Mouse (Mus musculus) midbrain, postnatal 0 days (tissue): ENCODE measurements at regions not wholly inside any gene's neighbourhood (a gene's known extent, or its start where the extent isn't known, plus 50 kb on each side); places are given as distances from the start of the nearest gene placed in this dataset.

ENCODE experiments used
- ATAC-seq: fragments of 200-750 bp; cut with Nextera tagmentation; 2 replicates; pipeline ENCODE4 v1.8.0; 2017; ENCODE audit warnings: moderate number of reproducible peaks, mild to moderate bottlenecking, moderate TSS enrichment, moderate library complexity; ENCODE audit not compliant: low FRiP score
- DNase-seq: peaks from one replicate; pipeline ENCODE4 v3.0.0-alpha.2; 2015; ENCODE audit warnings: low spot score
- H3K27ac ChIP-seq: fragments of 300-500 bp; sonication (generic); 2 replicates; pipeline ENCODE4 v1.5.1; 2014; ENCODE audit warnings: low read depth, mild to moderate bottlenecking, low read length, mixed read lengths
- H3K27me3 ChIP-seq: fragments of 300-500 bp; sonication (generic); 2 replicates; pipeline ENCODE4 v1.6.1; 2014; ENCODE audit warnings: low read length, control low read depth, mixed read lengths; ENCODE audit not compliant: insufficient read depth
- H3K36me3 ChIP-seq: fragments of 300-500 bp; sonication (generic); 2 replicates; pipeline ENCODE4 v1.6.1; 2014; ENCODE audit warnings: low read length, control low read depth, mixed read lengths; ENCODE audit not compliant: insufficient read depth
- H3K4me1 ChIP-seq: fragments of 300-500 bp; sonication (generic); 2 replicates; pipeline ENCODE4 v1.6.1; 2014; ENCODE audit warnings: mild to moderate bottlenecking, control low read depth, antibody characterized with exemption, low read length, mixed read lengths; ENCODE audit not compliant: insufficient read depth
- H3K4me2 ChIP-seq: fragments of 300-500 bp; sonication (generic); 2 replicates; pipeline ENCODE4 v1.6.1; 2014; ENCODE audit warnings: low read depth, mild to moderate bottlenecking, low read length, mixed read lengths; ENCODE audit not compliant: poor library complexity, severe bottlenecking
- H3K4me3 ChIP-seq: fragments of 300-500 bp; sonication (generic); 2 replicates; pipeline ENCODE4 v1.5.1; 2014; ENCODE audit warnings: low read depth, mild to moderate bottlenecking, low read length, moderate library complexity
- H3K9ac ChIP-seq: fragments of 300-500 bp; sonication (generic); replicated peaks from 2 replicates; pipeline ENCODE4 v1.6.1; 2014; ENCODE audit warnings: mild to moderate bottlenecking, low read length, moderate library complexity, mixed read lengths; ENCODE audit not compliant: poor library complexity, severe bottlenecking
- H3K9me3 ChIP-seq: fragments of 300-500 bp; sonication (generic); 2 replicates; pipeline ENCODE4 v1.6.1; 2016; ENCODE audit warnings: low read length, control low read depth
- CTCF ChIP-seq: IDR thresholded peaks from 2 replicates; pipeline ENCODE4 v1.5.1; 2016; ENCODE audit warnings: antibody characterized with exemption, mild to moderate bottlenecking
- WGBS: fragments of 180-500 bp; shearing (Covaris S2); extraction: QIAGEN DNeasy Blood & Tissue Kit; methylation state at CpG from one replicate; pipeline ENCODE4 v1.1.7; 2014; 5-methylcytosine and 5-hydroxymethylcytosine counted together

DNA sequence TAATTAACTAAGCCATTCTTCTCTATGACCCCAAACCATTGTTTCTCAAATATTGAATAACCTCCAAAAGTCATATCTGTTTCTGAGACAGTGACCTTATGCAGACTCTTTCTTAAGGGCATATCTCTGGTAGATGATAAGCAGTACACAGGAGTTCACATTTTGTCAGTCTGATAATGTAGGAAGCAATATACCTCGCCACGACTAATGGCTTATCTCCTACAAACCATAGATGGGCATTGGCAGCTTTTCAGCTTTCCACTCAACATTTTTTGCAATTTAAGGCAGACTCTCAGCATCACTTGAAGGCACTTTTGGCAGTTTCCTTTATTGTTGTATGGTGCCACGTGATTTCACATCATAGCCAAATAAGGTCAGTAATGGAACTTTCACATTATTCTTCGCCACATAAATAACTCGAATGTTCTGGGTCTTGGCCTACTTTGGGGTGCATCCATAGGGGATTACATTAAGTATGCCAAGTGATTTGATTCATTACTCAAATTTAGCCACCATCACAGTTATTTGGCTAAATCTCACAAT lies 232.7 kb upstream of the Dpyd start:
- DNase-seq (no peak), ATAC-seq (no peak)
- Histone ChIP-seq H3K4me2 (no peak overlapping the region), H3K27ac (no peak overlapping the region), H3K4me1 (no peaks in the 10 kb centered on the region), H3K36me3 (no peaks in the 10 kb centered on the region), H3K9ac (no peak overlapping the region), H3K4me3 (no peak overlapping the region), H3K9me3 (no peaks in the 10 kb centered on the region), H3K27me3 (no peaks in the 10 kb centered on the region)
- TF ChIP-seq CTCF, result no peak
- WGBS, result 89% methylated on average over 5 of the region's 5 CpGs

- no peak for ATAC-seq
- no peak overlapping the region for H3K9ac ChIP-seq
- DNase-seq, result no peak
- 76% methylated on average over 2 of the region's 2 CpGs for WGBS
- TF ChIP-seq CTCF, result no peak
- H3K36me3 ChIP-seq, result no peaks in the 10 kb centered on the region
- no peaks in the 10 kb centered on the region for H3K27me3 ChIP-seq
- H3K9me3 ChIP-seq, result no peaks in the 10 kb centered on the region
- H3K4me1 ChIP-seq, result no peaks in the 10 kb centered on the region
- H3K4me2 ChIP-seq, result no peak overlapping the region
- H3K4me3 ChIP-seq, result no peak overlapping the region
- no peak overlapping the region for H3K27ac ChIP-seq
Measured at GRCm38 (mm10) chr3:118331559-118331958, 230.4 kb upstream of the Dpyd start.

DNA sequence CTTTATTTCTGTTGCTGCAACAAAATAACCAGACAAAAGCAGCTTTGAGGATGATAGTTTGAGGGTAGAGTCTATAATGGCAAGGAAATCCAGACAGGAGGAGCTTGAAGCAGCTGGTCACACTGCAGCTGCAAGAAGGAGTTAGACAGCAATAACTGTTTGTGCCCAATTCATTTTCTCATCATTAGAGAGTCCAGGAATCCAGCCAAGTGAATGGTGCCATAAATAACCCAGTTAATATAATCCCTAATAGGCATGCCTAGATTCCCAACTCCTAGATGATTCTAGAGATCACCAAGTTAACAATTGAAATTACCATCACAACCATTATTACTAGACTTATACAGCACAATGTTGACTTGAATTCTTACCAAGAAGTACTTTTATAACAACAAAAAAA lies 223.2 kb upstream of the Dpyd start:
- no peaks in the 10 kb centered on the region for H3K36me3 ChIP-seq
- H3K27ac ChIP-seq, result no peak overlapping the region
- no peak for DNase-seq
- H3K9me3 ChIP-seq, result no peaks in the 10 kb centered on the region
- ATAC-seq, result no peak
- H3K4me1 ChIP-seq, result no peaks in the 10 kb centered on the region
- no peak overlapping the region for H3K9ac ChIP-seq
- no peak overlapping the region for H3K4me3 ChIP-seq
- no peak for TF ChIP-seq CTCF
- no peaks in the 10 kb centered on the region for H3K27me3 ChIP-seq
- no peak overlapping the region for H3K4me2 ChIP-seq

GRCm38 (mm10) chr3:118361741-118362141 lies 200.2 kb upstream of the Dpyd start:
- Histone ChIP-seq H3K9ac (no peak overlapping the region), H3K9me3 (no peaks in the 10 kb centered on the region), H3K27ac (no peak overlapping the region), H3K36me3 (no peaks in the 10 kb centered on the region), H3K4me2 (no peak overlapping the region), H3K27me3 (no peaks in the 10 kb centered on the region), H3K4me1 (no peaks in the 10 kb centered on the region), H3K4me3 (no peak overlapping the region)
- 81% methylated on average over 5 of the region's 5 CpGs for WGBS
- DNase-seq, result peak; percentile 61
- TF ChIP-seq CTCF, result no peak
- ATAC-seq, result no peak
